ENCODE assay signal across 7 mouse cellular contexts in the genomic region with DNA sequence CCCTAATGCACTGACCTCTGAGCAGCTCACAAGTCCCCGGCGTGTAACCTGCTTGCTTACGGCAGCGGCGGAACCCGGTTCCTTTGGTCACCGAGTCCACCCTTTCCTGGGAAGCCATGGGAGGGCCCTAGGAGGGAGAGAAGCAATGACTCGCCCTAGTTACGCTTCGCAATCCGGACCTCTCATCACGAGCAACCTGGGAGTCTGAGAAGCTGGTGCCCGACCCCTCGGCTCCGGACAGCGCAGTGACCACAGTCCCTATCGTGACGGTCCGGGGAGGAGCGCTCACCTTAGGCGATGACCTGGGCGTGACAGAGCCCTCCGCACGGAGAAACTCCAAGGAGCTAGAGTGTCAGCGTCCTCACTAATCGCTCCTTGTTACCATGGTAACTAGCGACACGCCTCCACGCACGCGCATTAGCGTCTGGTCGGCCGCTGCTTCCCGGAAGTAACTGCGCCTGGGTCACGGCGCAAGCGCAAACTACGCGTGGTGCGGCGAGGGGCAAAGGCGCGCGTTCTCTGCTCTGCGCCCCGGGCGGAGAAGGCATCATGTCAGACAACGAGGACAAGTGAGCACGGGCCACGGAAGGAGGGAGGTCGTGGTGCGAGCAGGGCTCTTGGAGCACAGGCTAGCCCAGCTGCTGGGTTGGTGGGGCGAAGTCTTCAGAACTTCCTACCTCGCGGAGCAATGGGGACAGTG. TPM values are rescaled to one million over a fixed set of nuclear protein-coding genes. Genes with fewer than 3 reads are reported as not detected.
A peak's percentile ranks its signal among the peaks of the same experiment; 100 is the strongest.
DNase-seq lines count a peak whose midpoint lies in the region; ATAC-seq lines count a peak whose summit lies in the region.

A gene (plus strand): TSS at position 144 of the 700 bp plus-strand sequence.
A gene (minus strand): TSS at position 388 of the 700 bp plus-strand sequence.

- DNase-seq in adrenal gland, adult 8-10 months: peak; percentile 93
- peak; percentile 96 for DNase-seq in embryo, embryonic 9.5 days (ENCODE audit: extremely low spot score)
- peak; percentile 91 to 94 for DNase-seq in gastrocnemius, postnatal 4 days (ENCODE audit: low spot score in 2 of 2)
- DNase-seq in left cerebral cortex, postnatal 36 days (ENCODE audit: low spot score in 2 of 2): peak; percentile 96
- peak; percentile 100 for DNase-seq in midbrain, embryonic 11.5 days (ENCODE audit: low spot score, missing footprints)
- peak; percentile 92 for DNase-seq in skeletal muscle tissue, adult 2 months (ENCODE audit: low read depth, low spot score)

- 0 out of 2 replicates have a peak within 1 kb of the TSS, but pooled peaks have one; percentile 55 for H3K27ac ChIP-seq in intestine, embryonic 16.5 days (ENCODE audit: low read length)
- H3K27ac ChIP-seq in midbrain, embryonic 11.5 days (ENCODE audit: low read depth, low read length): no peak within 1 kb of the TSS

- peak within 1 kb of the TSS; percentile 72 for H3K9ac ChIP-seq in intestine, embryonic 16.5 days (ENCODE audit: low read depth, low read length)
- H3K9ac ChIP-seq in midbrain, embryonic 11.5 days (ENCODE audit: low read length): peak within 1 kb of the TSS; percentile 75

- intact Hi-C loops in left cerebral cortex, postnatal 36 days (cut with DNase I): loop anchor here (5.0 kb wide), 1 partner anchor 64 kb away; a partner anchor contains a TSS

- ATAC-seq in intestine, embryonic 16.5 days: peak; percentile 93
- peak; percentile 93 for ATAC-seq in midbrain, embryonic 11.5 days (ENCODE audit: low FRiP score)

- H3K9me3 ChIP-seq in intestine, embryonic 16.5 days (ENCODE audit: control insufficient read depth, low read length): no peaks in the 10 kb centered on the region
- no peaks in the 10 kb centered on the region for H3K9me3 ChIP-seq in midbrain, embryonic 11.5 days (ENCODE audit: control insufficient read depth, low read length)

- H3K4me3 ChIP-seq in intestine, embryonic 16.5 days (ENCODE audit: low read length): peak within 1 kb of the TSS; percentile 60
- H3K4me3 ChIP-seq in midbrain, embryonic 11.5 days (ENCODE audit: low read depth, low read length): peak within 1 kb of the TSS; percentile 65

- H3K36me3 ChIP-seq in intestine, embryonic 16.5 days (ENCODE audit: control insufficient read depth, insufficient read depth, low read length): no peaks in the 10 kb centered on the region
- peaks cover 4% of the 10 kb centered on the region for H3K36me3 ChIP-seq in midbrain, embryonic 11.5 days (ENCODE audit: control insufficient read depth, insufficient read depth, low read length)

- H3K4me1 ChIP-seq in intestine, embryonic 16.5 days (ENCODE audit: control insufficient read depth, insufficient read depth, low read length): peaks cover 22% of the 10 kb centered on the region
- H3K4me1 ChIP-seq in midbrain, embryonic 11.5 days (ENCODE audit: control insufficient read depth, insufficient read depth, low read length): peaks cover 10% of the 10 kb centered on the region

- H3K27me3 ChIP-seq in intestine, embryonic 16.5 days (replicated peaks; ENCODE audit: control insufficient read depth, insufficient read depth, low read length): no peaks in the 10 kb centered on the region
- H3K27me3 ChIP-seq in midbrain, embryonic 11.5 days (ENCODE audit: control insufficient read depth, insufficient read depth, low read length): no peaks in the 10 kb centered on the region

- under 1% methylated on average over 57 of the region's 57 CpGs for WGBS in intestine, embryonic 16.5 days
- under 1% methylated on average over 57 of the region's 57 CpGs for WGBS in midbrain, embryonic 11.5 days

- H3K4me2 ChIP-seq in intestine, embryonic 16.5 days (ENCODE audit: low read depth, low read length): peak within 1 kb of the TSS; percentile 90
- peak within 1 kb of the TSS; percentile 91 for H3K4me2 ChIP-seq in midbrain, embryonic 11.5 days

RNA-seq across cellular contexts. Expression of the first gene that starts in this region (rescaled TPM):
- 100 to 1,000 TPM; 120 to 161 (median 139) TPM for total RNA-seq in adrenal gland, adult 8-10 months (2022)
- 10 to 100 TPM; 72.2 to 92.4 TPM for total RNA-seq in gastrocnemius, postnatal 4 days (2021)
- 287 and 317 TPM in 2 replicates for polyA plus RNA-seq in intestine, embryonic 16.5 days (2015; fragmentation: Nextera tagmentation; extraction: Ambion mirVana)
- total RNA-seq in left cerebral cortex, postnatal 36 days (2021): 100 to 1,000 TPM in 1 of 2 experiments, 10 to 100 TPM in 1; 95.2 to 109 TPM
- 354 and 362 TPM in 2 replicates for polyA plus RNA-seq in midbrain, embryonic 11.5 days (2014; fragmentation: Nextera tagmentation; extraction: Ambion mirVana)

RNA-seq across cellular contexts. Expression of the second gene that starts in this region (rescaled TPM):
- 10 to 100 TPM in 2 of 4 experiments, 1 to 10 TPM in 2; 7.0 to 14.8 (median 10.2) TPM for total RNA-seq in adrenal gland, adult 8-10 months (2022)
- total RNA-seq in gastrocnemius, postnatal 4 days (2021): 1 to 10 TPM in 1 of 2 experiments, under 1 TPM in 1; 0.96 to 1.6 TPM
- 4.2 and 5.7 TPM in 2 replicates for polyA plus RNA-seq in intestine, embryonic 16.5 days (2015; fragmentation: Nextera tagmentation; extraction: Ambion mirVana)
- 10 to 100 TPM; 12.6 to 13.2 TPM for total RNA-seq in left cerebral cortex, postnatal 36 days (2021)
- polyA plus RNA-seq in midbrain, embryonic 11.5 days (2014; fragmentation: Nextera tagmentation; extraction: Ambion mirVana): 9.5 and 10.2 TPM in 2 replicates
